Mouse (Mus musculus): ENCODE results near the gene Hist2h2aa2.

DNA sequence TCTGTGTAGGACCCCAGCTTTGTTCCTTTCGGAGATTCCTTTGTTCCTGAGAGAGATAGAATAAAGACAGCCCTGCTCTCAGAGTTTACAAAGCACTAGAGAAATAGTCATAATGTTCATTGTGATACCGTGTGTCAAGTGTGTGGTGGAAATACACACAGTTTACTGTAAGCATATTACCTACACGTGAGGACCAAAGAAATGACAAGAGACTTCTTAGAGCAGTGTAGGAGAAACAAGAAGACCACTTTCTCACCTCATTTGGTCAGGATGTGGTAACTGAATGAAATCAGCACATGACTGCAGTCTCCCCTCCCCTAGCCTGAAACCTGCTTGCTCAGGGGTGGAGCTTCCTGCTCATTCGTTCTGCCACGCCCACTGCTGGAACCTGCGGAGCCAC is 41.9 kb downstream of the Hist2h2aa2 start:
- no peak for TF ChIP-seq CTCF (IDR thresholded peaks at IDR 0.05; ENCODE audit: low read depth, low read length)
- TF ChIP-seq POLR2A (IDR thresholded peaks at IDR 0.05; ENCODE audit: extremely low read depth, insufficient read depth, low read length): no peak
